In genomic region chr4:58173401-58173800, GRCm38 (mm10) we compare ENCODE assay signal across 26 mouse cellular contexts.
"Had no signal": no experiment of that assay in that cellular context is flagged by ENCODE, and none has a peak within 500 bp of the region (broad histone marks: within the 10 kb centered on the region; RNA-seq: fewer than 3 reads in every experiment).

No protein-coding gene starts in this region.

- H3K27ac ChIP-seq: heart, embryonic 10.5 days; hindbrain, embryonic 13.5 days; hindbrain, embryonic 15.5 days; intestine, embryonic 15.5 days; layer of hippocampus, adult 2 months; left cerebral cortex, adult 2 months; limb, embryonic 10.5 days; limb, embryonic 12.5 days; liver, embryonic 13.5 days; liver, embryonic 15.5 days had no signal

- ATAC-seq: inflammation-experienced regulatory T-cells, adult 6 months; intestine, embryonic 15.5 days; intestine, postnatal 0 days; liver, postnatal 0 days had no signal

- H3K4me1 ChIP-seq: hindbrain, embryonic 13.5 days; hindbrain, embryonic 15.5 days; liver, embryonic 13.5 days; liver, embryonic 15.5 days had no signal

- H3K36me3 ChIP-seq: heart, embryonic 10.5 days; heart, embryonic 12.5 days; hindbrain, embryonic 13.5 days; hindbrain, embryonic 15.5 days; intestine, embryonic 15.5 days; limb, embryonic 10.5 days; liver, embryonic 13.5 days; liver, embryonic 15.5 days had no signal

- H3K27me3 ChIP-seq: hindbrain, embryonic 13.5 days; hindbrain, embryonic 15.5 days; intestine, embryonic 15.5 days; limb, embryonic 12.5 days; liver, embryonic 13.5 days; liver, embryonic 15.5 days had no signal

- H3K9me3 ChIP-seq: heart, embryonic 10.5 days; heart, embryonic 12.5 days; hindbrain, embryonic 13.5 days; hindbrain, embryonic 15.5 days; intestine, embryonic 15.5 days; limb, embryonic 10.5 days; limb, embryonic 12.5 days; liver, embryonic 13.5 days; liver, embryonic 15.5 days had no signal

- H3K9ac ChIP-seq: heart, embryonic 12.5 days; hindbrain, embryonic 13.5 days; hindbrain, embryonic 15.5 days; intestine, embryonic 15.5 days; limb, embryonic 12.5 days; liver, embryonic 13.5 days; liver, embryonic 15.5 days; liver, postnatal 0 days had no signal

- DNase-seq: gastrocnemius, postnatal 14 days; gastrocnemius, postnatal 36 days; heart, adult 18-20 months; heart, postnatal 14 days; heart, postnatal 36 days; kidney, adult 18-20 months; kidney, adult 8-10 months; kidney, postnatal 10 days; kidney, postnatal 25 days; kidney, postnatal 4 days; liver; liver, embryonic 13.5 days; liver, postnatal 0 days had no signal

- H3K4me3 ChIP-seq: heart, embryonic 10.5 days; heart, embryonic 12.5 days; hindbrain, embryonic 13.5 days; hindbrain, embryonic 15.5 days; intestine, embryonic 15.5 days; layer of hippocampus, adult 2 months; left cerebral cortex, adult 2 months; limb, embryonic 10.5 days; limb, embryonic 12.5 days; liver, embryonic 13.5 days; liver, embryonic 15.5 days had no signal

- H3K4me2 ChIP-seq: heart, embryonic 12.5 days; hindbrain, embryonic 13.5 days; hindbrain, embryonic 15.5 days; intestine, embryonic 15.5 days; limb, embryonic 12.5 days; liver, embryonic 11.5 days; liver, embryonic 13.5 days; liver, embryonic 15.5 days had no signal
